Mouse (Mus musculus) liver, embryonic 11.5 days (tissue): ENCODE data around the gene Zyg11b. TPM values are rescaled to one million over a fixed set of nuclear protein-coding genes. Genes with fewer than 3 reads are reported as not detected.

Source experiments
- ATAC-seq: fragments of 200-750 bp; cut with Nextera tagmentation; replicated peaks from 2 replicates; pipeline ENCODE4 v1.8.0; 2017; ENCODE audit warnings: moderate number of reproducible peaks, mild to moderate bottlenecking, moderate TSS enrichment, moderate library complexity; ENCODE audit not compliant: low FRiP score
- DNase-seq: peaks from one replicate; pipeline ENCODE4 v3.0.0-alpha.2; 2017; ENCODE audit warnings: low spot score
- H3K27ac ChIP-seq: fragments of 300-500 bp; sonication (generic); 2 replicates; pipeline ENCODE4 v1.5.1; 2014; ENCODE audit warnings: mild to moderate bottlenecking, low read depth, low read length, control low read depth
- H3K27me3 ChIP-seq: fragments of 300-500 bp; sonication (generic); replicated peaks from 2 replicates; pipeline ENCODE4 v1.6.1; 2014; ENCODE audit warnings: low read length, mixed read lengths; ENCODE audit not compliant: control insufficient read depth, insufficient read depth
- H3K36me3 ChIP-seq: fragments of 300-500 bp; sonication (generic); 2 replicates; pipeline ENCODE4 v1.6.1; 2014; ENCODE audit warnings: mild to moderate bottlenecking, low read length, moderate library complexity, mixed read lengths; ENCODE audit not compliant: control insufficient read depth, insufficient read depth
- H3K4me1 ChIP-seq: fragments of 300-500 bp; sonication (generic); replicated peaks from 2 replicates; pipeline ENCODE4 v1.6.1; 2014; ENCODE audit warnings: low read length, mixed read lengths; ENCODE audit not compliant: control insufficient read depth, insufficient read depth
- H3K4me2 ChIP-seq: fragments of 300-500 bp; sonication (generic); 2 replicates; pipeline ENCODE4 v1.6.1; 2014; ENCODE audit warnings: mild to moderate bottlenecking, control low read depth, moderate library complexity
- H3K4me3 ChIP-seq: fragments of 300-500 bp; sonication (generic); 2 replicates; pipeline ENCODE4 v1.5.1; 2014; ENCODE audit warnings: low read depth, low read length, control low read depth
- H3K9ac ChIP-seq: fragments of 300-500 bp; sonication (generic); 2 replicates; pipeline ENCODE4 v1.6.1; 2014; ENCODE audit warnings: low read depth, low read length, control low read depth
- H3K9me3 ChIP-seq: fragments of 300-500 bp; sonication (generic); 2 replicates; pipeline ENCODE4 v1.6.1; 2016; ENCODE audit warnings: low read length, inconsistent platforms, mixed read lengths; ENCODE audit not compliant: control insufficient read depth
- WGBS: fragments of 180-500 bp; shearing (Covaris S2); extraction: QIAGEN DNeasy Blood & Tissue Kit; methylation state at CpG from one replicate; pipeline ENCODE4 v1.1.7; 2014; 5-methylcytosine and 5-hydroxymethylcytosine counted together
- polyA plus RNA-seq: library from polyadenylated mRNA; unstranded; fragments of >200 nt; fragmentation: Nextera tagmentation; extraction: Ambion mirVana; gene quantifications from 2 replicates; pipeline ENCODE4 v1.2.1, GENCODE M21; 2014

Gene Zyg11b
- polyA plus RNA-seq, 1 experiment from 2014 or later: 9.1 TPM

DNA sequence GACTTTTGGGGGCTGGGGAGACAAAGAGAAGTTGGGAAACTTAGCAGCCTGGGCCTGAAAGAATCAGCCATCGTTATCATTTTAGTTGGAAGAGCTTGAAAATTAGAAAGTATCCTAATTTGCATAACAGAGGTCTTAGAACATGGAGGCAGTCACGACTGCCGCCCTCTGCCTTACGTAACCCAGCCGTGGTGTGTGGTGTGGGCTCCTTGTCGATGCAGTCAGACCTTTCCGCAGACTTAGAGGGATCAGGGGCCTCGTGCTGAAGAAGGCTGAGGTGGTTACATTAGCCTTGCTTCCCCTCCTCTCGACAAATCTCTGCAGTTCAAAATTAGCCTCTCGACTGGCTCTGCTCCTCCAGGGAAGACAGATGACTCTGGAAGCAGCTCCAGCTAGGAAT, 37.9 kb upstream of the Zyg11b start:
- ATAC-seq (no peak), DNase-seq (no peak)
- no peaks in the 10 kb centered on the region for H3K27me3 ChIP-seq
- peaks cover 21% of the 10 kb centered on the region for H3K36me3 ChIP-seq
- H3K27ac ChIP-seq: no peak overlapping the region
- no peaks in the 10 kb centered on the region for H3K9me3 ChIP-seq
- 82% methylated on average over 10 of the region's 10 CpGs for WGBS
- no peak overlapping the region for H3K9ac ChIP-seq
- no peak overlapping the region for H3K4me2 ChIP-seq
- H3K4me1 ChIP-seq: no peaks in the 10 kb centered on the region
- no peak overlapping the region for H3K4me3 ChIP-seq

- Histone ChIP-seq H3K9me3 (no peaks in the 10 kb centered on the region), H3K9ac (no peak overlapping the region), H3K4me2 (no peak overlapping the region), H3K27me3 (no peaks in the 10 kb centered on the region), H3K4me1 (no peaks in the 10 kb centered on the region), H3K4me3 (no peak overlapping the region), H3K27ac (no peak overlapping the region), H3K36me3 (peaks cover 23% of the 10 kb centered on the region)
- no peak for ATAC-seq
- WGBS: 70% methylated on average over 9 of the region's 9 CpGs
- DNase-seq: no peak
These were observed 37.4 kb upstream of the Zyg11b start for GRCm38 (mm10) chr4:108338321-108338733.

GRCm38 (mm10) chr4:108337817-108338216, 36.9 kb upstream of the Zyg11b start:
- H3K4me1 ChIP-seq: no peaks in the 10 kb centered on the region
- no peak overlapping the region for H3K4me2 ChIP-seq
- WGBS: 69% methylated on average over 3 of the region's 3 CpGs
- H3K9ac ChIP-seq: no peak overlapping the region
- H3K27ac ChIP-seq: no peak overlapping the region
- ATAC-seq (no peak), DNase-seq (no peak)
- H3K9me3 ChIP-seq: no peaks in the 10 kb centered on the region
- no peaks in the 10 kb centered on the region for H3K27me3 ChIP-seq
- peaks cover 23% of the 10 kb centered on the region for H3K36me3 ChIP-seq
- no peak overlapping the region for H3K4me3 ChIP-seq

DNA sequence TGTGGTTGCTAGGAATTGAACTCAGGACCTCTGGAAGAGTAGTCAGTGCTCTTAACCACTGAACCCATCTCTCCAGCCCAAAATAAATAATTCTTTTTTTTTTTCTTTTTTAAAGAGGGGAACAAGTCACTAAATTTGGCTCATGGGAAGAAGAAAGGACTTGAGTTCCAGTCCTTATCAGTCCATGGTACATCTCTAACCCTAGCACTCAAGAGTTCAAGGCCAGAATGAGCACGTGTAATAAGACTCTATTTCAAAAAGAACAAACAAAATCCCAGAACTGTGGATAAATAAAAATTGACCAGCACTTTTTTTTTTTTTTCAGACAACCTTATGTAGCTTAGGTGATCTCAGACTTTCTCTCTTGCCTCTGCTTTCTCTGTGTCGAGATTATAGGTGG, 35.9 kb upstream of the Zyg11b start:
- peaks cover 27% of the 10 kb centered on the region for H3K36me3 ChIP-seq
- ATAC-seq (no peak), DNase-seq (no peak)
- no peak overlapping the region for H3K9ac ChIP-seq
- no peak overlapping the region for H3K27ac ChIP-seq
- WGBS: 69% methylated on average over 2 of the region's 2 CpGs
- H3K9me3 ChIP-seq: no peaks in the 10 kb centered on the region
- no peaks in the 10 kb centered on the region for H3K27me3 ChIP-seq
- no peaks in the 10 kb centered on the region; the same call in 1 of the 2 replicates for H3K4me1 ChIP-seq
- no peak overlapping the region for H3K4me3 ChIP-seq
- no peak overlapping the region for H3K4me2 ChIP-seq

- WGBS: 92% methylated on average over 6 of the region's 6 CpGs
- Histone ChIP-seq H3K27ac (no peak overlapping the region), H3K4me1 (no peaks in the 10 kb centered on the region; the same call in 1 of the 2 replicates), H3K4me3 (no peak overlapping the region), H3K27me3 (no peaks in the 10 kb centered on the region), H3K9ac (no peak overlapping the region), H3K36me3 (peaks cover 27% of the 10 kb centered on the region), H3K9me3 (no peaks in the 10 kb centered on the region), H3K4me2 (no peak overlapping the region)
- ATAC-seq: no peak
- no peak for DNase-seq
These were observed 34.5 kb upstream of the Zyg11b start for GRCm38 (mm10) chr4:108335413-108335812.

- no peak for ATAC-seq
- no peak overlapping the region for H3K9ac ChIP-seq
These were observed 31.1 kb upstream of the Zyg11b start for GRCm38 (mm10) chr4:108332041-108332440.

DNA sequence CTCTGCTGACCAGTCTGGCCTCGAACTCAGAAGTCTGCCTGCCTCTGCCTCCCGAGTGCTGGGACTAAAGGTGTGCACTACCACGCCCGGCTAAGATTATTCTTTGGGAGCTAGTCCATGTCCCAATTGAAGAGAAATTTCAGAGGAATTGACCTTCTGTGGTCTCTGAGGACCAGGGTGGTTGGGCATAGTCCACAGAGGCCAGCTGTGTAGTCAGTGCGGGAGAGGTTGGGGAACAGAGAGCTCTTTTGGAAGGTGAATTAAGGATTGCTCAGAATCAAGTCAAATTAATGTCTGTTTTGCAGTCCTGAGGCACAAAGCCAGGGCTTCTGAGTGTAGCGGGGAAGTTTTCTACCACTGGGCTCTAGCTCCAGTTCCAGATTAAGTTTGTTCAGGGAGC, 28.9 kb upstream of the Zyg11b start:
- Histone ChIP-seq H3K9me3 (no peaks in the 10 kb centered on the region), H3K4me3 (no peak overlapping the region), H3K4me1 (peaks cover 5% of the 10 kb centered on the region), H3K27ac (no peak overlapping the region), H3K27me3 (no peaks in the 10 kb centered on the region), H3K36me3 (peaks cover 7% of the 10 kb centered on the region; the same call in 1 of the 2 replicates), H3K9ac (no peak overlapping the region), H3K4me2 (no peak overlapping the region)
- DNase-seq: no peak
- WGBS: 88% methylated on average over 6 of the region's 6 CpGs
- no peak for ATAC-seq

More at GRCm38 (mm10) chr4:108332041-108332440, 31.1 kb upstream of the Zyg11b start:
- no peaks in the 10 kb centered on the region for H3K9me3 ChIP-seq
- H3K4me1 ChIP-seq: peaks cover 5% of the 10 kb centered on the region
- no peak overlapping the region for H3K4me3 ChIP-seq
- 88% methylated on average over 9 of the region's 9 CpGs for WGBS
- peaks cover 14% of the 10 kb centered on the region for H3K36me3 ChIP-seq
- H3K4me2 ChIP-seq: no peak overlapping the region
- H3K27me3 ChIP-seq: no peaks in the 10 kb centered on the region
- DNase-seq: no peak
- H3K27ac ChIP-seq: no peak overlapping the region

DNA sequence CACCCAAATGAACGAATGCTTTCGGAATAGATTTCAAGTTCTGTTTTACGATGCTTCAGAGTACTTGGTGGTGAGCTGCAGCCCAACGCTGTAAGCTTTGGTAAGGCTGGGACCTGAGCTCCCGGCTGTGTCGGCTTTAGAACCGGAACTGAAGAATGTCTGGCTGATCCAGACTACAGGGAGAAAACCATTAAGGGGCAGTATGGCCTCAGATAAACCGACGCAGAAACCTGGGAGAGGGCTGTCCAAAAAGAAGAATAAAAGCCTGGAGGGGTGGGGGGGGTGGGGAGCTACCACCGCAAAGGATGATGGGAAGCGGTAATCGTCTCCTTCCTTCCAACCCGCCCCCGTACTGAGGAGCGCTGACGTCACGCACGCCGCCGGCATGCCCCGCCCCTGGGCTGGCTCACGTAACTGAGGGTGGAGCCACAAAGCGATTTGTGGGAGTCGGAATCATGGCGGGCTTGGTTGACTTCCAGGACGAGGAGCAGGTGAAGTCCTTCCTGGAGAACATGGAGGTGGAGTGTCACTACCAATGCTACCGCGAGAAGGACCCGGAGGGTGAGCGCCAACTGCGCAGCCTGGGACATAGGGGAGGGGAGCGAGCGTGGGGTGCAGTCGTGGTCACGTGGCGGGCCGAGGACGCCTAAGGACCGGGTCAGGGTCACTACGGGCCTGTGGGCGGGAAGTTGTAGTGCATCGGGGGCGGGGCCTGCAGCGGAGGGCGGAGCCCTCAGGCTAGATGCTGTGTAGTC, 27.0 kb upstream of the Zyg11b start, which contains the start of gene Coa7:
TSS of gene Coa7 (plus strand) at position 411 of the 755 bp plus-strand sequence.
- WGBS: under 1% methylated on average over 45 of the region's 45 CpGs
- no peaks in the 10 kb centered on the region for H3K9me3 ChIP-seq
- peak within 1 kb of the TSS; percentile 74 for H3K4me2 ChIP-seq
- ATAC-seq (peak; percentile 98), DNase-seq (peak; percentile 98)
- H3K27me3 ChIP-seq: no peaks in the 10 kb centered on the region
- peaks cover 5% of the 10 kb centered on the region for H3K4me1 ChIP-seq
- H3K4me3 ChIP-seq: peak within 1 kb of the TSS; percentile 69
- H3K27ac ChIP-seq: peak within 1 kb of the TSS; percentile 62; the same call in 1 of the 2 replicates
- peaks cover 5% of the 10 kb centered on the region; the same call in 1 of the 2 replicates for H3K36me3 ChIP-seq
- H3K9ac ChIP-seq: peak within 1 kb of the TSS; percentile 67
